Mouse (Mus musculus) small intestine, adult 2 months (tissue): ENCODE data around the gene Syngr3.

Source experiments
- CTCF ChIP-seq: fragments of 200-500 bp; IDR thresholded peaks from 2 replicates; pipeline ENCODE4 v1.5.1; 2012; ENCODE audit warnings: low read depth, mild to moderate bottlenecking, control low read depth, inconsistent platforms, low read length, moderate library complexity, mixed read lengths; ENCODE audit not compliant: insufficient replicate concordance, insufficient read length; ENCODE audit errors: extremely low read depth
- POLR2A ChIP-seq: fragments of 200-500 bp; IDR thresholded peaks from 2 replicates; pipeline ENCODE4 v1.6.1; 2012; ENCODE audit warnings: low read depth, mild to moderate bottlenecking, control low read depth, inconsistent platforms, low read length, moderate library complexity

DNA sequence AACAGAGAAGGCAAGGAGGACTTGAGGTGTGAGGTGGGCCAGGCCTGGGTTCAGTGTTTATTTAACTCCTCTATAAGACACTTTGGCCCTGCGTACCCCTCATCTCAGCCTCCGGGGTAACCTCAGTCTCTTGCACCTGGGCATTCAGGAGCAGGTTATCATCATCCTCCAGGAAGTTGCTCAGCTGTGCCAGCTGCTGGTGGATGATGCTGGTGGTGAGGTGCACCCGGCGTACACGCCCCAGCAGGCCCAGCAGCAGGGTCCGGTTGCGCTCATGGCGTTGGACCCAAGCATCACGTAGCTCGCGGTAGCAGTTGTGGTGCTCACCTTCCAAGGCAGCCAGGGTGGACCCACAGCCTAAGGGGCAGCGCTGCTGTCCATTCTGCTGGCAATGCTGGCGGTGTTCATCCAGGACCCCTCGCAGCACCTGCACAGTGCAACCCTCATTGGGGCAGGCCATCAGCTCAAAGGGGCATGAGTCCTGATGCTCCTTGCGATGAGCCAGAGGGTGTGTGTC, 26.5 kb upstream of the Syngr3 start:
- TF ChIP-seq POLR2A (no peak), CTCF (no peak)
